17 mouse cellular contexts compared by ENCODE assay signal in genomic region chr1:39482115-39482815, GRCm38 (mm10). TPM values are rescaled to one million over a fixed set of nuclear protein-coding genes. Genes with fewer than 3 reads are reported as not detected.
DNase-seq lines count a peak whose midpoint lies in the region; ATAC-seq and TF ChIP-seq lines count a peak whose summit lies in the region.
"Had no signal": no experiment of that assay in that cellular context is flagged by ENCODE, and none has a peak within 500 bp of the region (broad histone marks: within the 10 kb centered on the region; RNA-seq: fewer than 3 reads in every experiment).

No protein-coding gene starts in this region.

- H3K4me1 ChIP-seq in hindbrain, embryonic 11.5 days (replicated peaks; ENCODE audit: control insufficient read depth, insufficient read depth, low read length) = 0 out of 2 replicates have a peak, but pooled peaks cover 3% of the 10 kb centered on the region
- peaks cover 22% of the 10 kb centered on the region for H3K4me1 ChIP-seq in hindbrain, embryonic 13.5 days (replicated peaks)
- H3K4me1 ChIP-seq in hindbrain, embryonic 16.5 days (ENCODE audit: control insufficient read depth, insufficient read depth, low read depth, low read length) = peaks cover 14% of the 10 kb centered on the region

- H3K4me3 ChIP-seq in hindbrain, embryonic 11.5 days (ENCODE audit: low read depth, low read length) = no peak overlapping the region
- H3K4me3 ChIP-seq in hindbrain, embryonic 13.5 days = no peak overlapping the region
- H3K4me3 ChIP-seq in hindbrain, embryonic 16.5 days (ENCODE audit: low read length) = no peak overlapping the region
- H3K4me3 ChIP-seq: embryonic facial prominence, embryonic 13.5 days; heart, embryonic 13.5 days; limb, embryonic 13.5 days had no signal

- DNase-seq in hindbrain, embryonic 11.5 days (ENCODE audit: low spot score) = peak; percentile 60
- DNase-seq in brain, embryonic 14.5 days (ENCODE audit: low read depth) = peak; percentile 77
- DNase-seq in frontal cortex, adult 2 months (ENCODE audit: extremely low spot score in 1 of 2, low spot score in 1 of 2) = no peak
- no peak for DNase-seq in gastrocnemius, postnatal 36 days
- no peak for DNase-seq in cerebellum, postnatal 14 days
- DNase-seq: adrenal gland, postnatal 10 days; cerebellum, adult 11 months; kidney, postnatal 10 days; lung, postnatal 36 days; thymus, postnatal 36 days had no signal

- intact Hi-C loops in gastrocnemius, postnatal 36 days (cut with DNase I) = no loop called here

- no peak for TF ChIP-seq POLR2A in brain, embryonic 14.5 days (IDR thresholded peaks at IDR 0.05; ENCODE audit: borderline replicate concordance, extremely low read depth, insufficient read depth, insufficient read length, poor library complexity, severe bottlenecking)

- ATAC-seq in hindbrain, embryonic 11.5 days (ENCODE audit: low FRiP score) = no peak
- ATAC-seq in hindbrain, embryonic 13.5 days (ENCODE audit: low FRiP score) = no peak
- ATAC-seq in hindbrain, embryonic 16.5 days = no peak
- ATAC-seq in monocyte, adult 5-6 weeks (replicated peaks; ENCODE audit: insufficient number of reproducible peaks, low FRiP score, low TSS enrichment, poor library complexity, severe bottlenecking) = peak; percentile 35; the same call in 1 of the 2 replicates
- ATAC-seq: inflammation-experienced regulatory T-cells, adult 6 months had no signal

- H3K36me3 ChIP-seq in hindbrain, embryonic 11.5 days (ENCODE audit: control insufficient read depth, insufficient read depth, low read length) = no peaks in the 10 kb centered on the region
- H3K36me3 ChIP-seq in hindbrain, embryonic 13.5 days = no peaks in the 10 kb centered on the region
- H3K36me3 ChIP-seq in hindbrain, embryonic 16.5 days (ENCODE audit: control insufficient read depth, insufficient read depth, low read length) = no peaks in the 10 kb centered on the region
- H3K36me3 ChIP-seq: embryonic facial prominence, embryonic 13.5 days; heart, embryonic 13.5 days; limb, embryonic 13.5 days had no signal

- no peak overlapping the region for H3K4me2 ChIP-seq in hindbrain, embryonic 11.5 days (replicated peaks; ENCODE audit: low read depth, low read length)
- no peak overlapping the region for H3K4me2 ChIP-seq in hindbrain, embryonic 13.5 days
- no peak overlapping the region; the same call in 1 of the 2 replicates for H3K4me2 ChIP-seq in hindbrain, embryonic 16.5 days (ENCODE audit: low read length)
- H3K4me2 ChIP-seq: embryonic facial prominence, embryonic 13.5 days; heart, embryonic 13.5 days; limb, embryonic 13.5 days had no signal

- no peaks in the 10 kb centered on the region for H3K27me3 ChIP-seq in hindbrain, embryonic 11.5 days (ENCODE audit: control insufficient read depth, insufficient read depth, low read length)
- peaks cover 3% of the 10 kb centered on the region; the same call in 1 of the 2 replicates for H3K27me3 ChIP-seq in hindbrain, embryonic 13.5 days
- H3K27me3 ChIP-seq in hindbrain, embryonic 16.5 days (replicated peaks; ENCODE audit: control insufficient read depth, insufficient read depth, low read length) = no peaks in the 10 kb centered on the region

- no peak overlapping the region for H3K9ac ChIP-seq in hindbrain, embryonic 11.5 days (ENCODE audit: low read depth, low read length)
- no peak overlapping the region for H3K9ac ChIP-seq in hindbrain, embryonic 13.5 days
- peak overlapping the region; percentile 15; the same call in 1 of the 2 replicates for H3K9ac ChIP-seq in hindbrain, embryonic 16.5 days (ENCODE audit: low read depth, low read length)
- H3K9ac ChIP-seq: embryonic facial prominence, embryonic 13.5 days; heart, embryonic 13.5 days; limb, embryonic 13.5 days had no signal

- WGBS in hindbrain, embryonic 11.5 days = 66% methylated on average over 10 of the region's 10 CpGs
- 53% methylated on average over 10 of the region's 10 CpGs for WGBS in hindbrain, embryonic 13.5 days
- 47% methylated on average over 10 of the region's 10 CpGs for WGBS in hindbrain, embryonic 16.5 days

- no peaks in the 10 kb centered on the region for H3K9me3 ChIP-seq in hindbrain, embryonic 11.5 days (ENCODE audit: control insufficient read depth, low read length)
- H3K9me3 ChIP-seq in hindbrain, embryonic 13.5 days = no peaks in the 10 kb centered on the region
- no peaks in the 10 kb centered on the region for H3K9me3 ChIP-seq in hindbrain, embryonic 16.5 days (ENCODE audit: control insufficient read depth, low read length)
- H3K9me3 ChIP-seq: embryonic facial prominence, embryonic 13.5 days; heart, embryonic 13.5 days; limb, embryonic 13.5 days had no signal

- TF ChIP-seq CTCF in brain, embryonic 14.5 days (IDR thresholded peaks at IDR 0.05; ENCODE audit: borderline replicate concordance, extremely low read depth, insufficient read depth, insufficient read length) = no peak

- no peak overlapping the region for H3K27ac ChIP-seq in hindbrain, embryonic 11.5 days (ENCODE audit: low read depth, low read length)
- H3K27ac ChIP-seq in hindbrain, embryonic 13.5 days = no peak overlapping the region
- H3K27ac ChIP-seq in hindbrain, embryonic 16.5 days (ENCODE audit: low read depth, low read length) = no peak overlapping the region
- H3K27ac ChIP-seq: embryonic facial prominence, embryonic 13.5 days; heart, embryonic 13.5 days; limb, embryonic 13.5 days had no signal

RNA-seq across cellular contexts. Expression of gene Tbc1d8, which starts 3.7 kb away (rescaled TPM):
- polyA plus RNA-seq in hindbrain, embryonic 11.5 days (2014; fragmentation: Nextera tagmentation; extraction: Ambion mirVana) = 5.3 and 6.5 TPM in 2 replicates
- 8.2 and 8.5 TPM in 2 replicates for polyA plus RNA-seq in hindbrain, embryonic 13.5 days (2015; fragmentation: Nextera tagmentation; extraction: Ambion mirVana)
- polyA plus RNA-seq in brain, embryonic 14.5 days (2012; rRNA removed) = 12.6 and 12.8 TPM in 2 replicates
- polyA plus RNA-seq in hindbrain, embryonic 16.5 days (2015; fragmentation: Nextera tagmentation; extraction: Ambion mirVana) = 9.9 and 12.3 TPM in 2 replicates
- total RNA-seq in monocyte, adult 5-6 weeks (2017) = 39.0 to 79.2 TPM (median 41.9 TPM) in 3 replicates
- 20.7 and 20.9 TPM in 2 replicates for polyA plus RNA-seq in frontal cortex, adult 2 months (2012; rRNA removed)
- 1 to 10 TPM; 6.3 to 7.8 TPM for total RNA-seq in gastrocnemius, postnatal 36 days (2021)

RNA-seq across cellular contexts. Expression of gene Cnot11, which starts 52.5 kb away (rescaled TPM):
- polyA plus RNA-seq in hindbrain, embryonic 11.5 days (2014; fragmentation: Nextera tagmentation; extraction: Ambion mirVana) = 29.1 and 29.6 TPM in 2 replicates
- polyA plus RNA-seq in hindbrain, embryonic 13.5 days (2015; fragmentation: Nextera tagmentation; extraction: Ambion mirVana) = 13.8 and 15.7 TPM in 2 replicates
- polyA plus RNA-seq in brain, embryonic 14.5 days (2012; rRNA removed) = 23.5 and 27.7 TPM in 2 replicates
- 11.3 and 11.4 TPM in 2 replicates for polyA plus RNA-seq in hindbrain, embryonic 16.5 days (2015; fragmentation: Nextera tagmentation; extraction: Ambion mirVana)
- total RNA-seq in monocyte, adult 5-6 weeks (2017) = 23.9 to 27.3 TPM (median 24.0 TPM) in 3 replicates
- 19.4 and 19.9 TPM in 2 replicates for polyA plus RNA-seq in frontal cortex, adult 2 months (2012; rRNA removed)
- 10 to 100 TPM; 14.9 to 17.0 TPM for total RNA-seq in gastrocnemius, postnatal 36 days (2021)

Comparison
In these comparisons a context has a peak if more than half of its experiments do, and no peak if none do; other contexts are left out.
1. DNase-seq: peak in hindbrain, embryonic 11.5 days (single experiment) and brain, embryonic 14.5 days (single experiment); none in frontal cortex, adult 2 months (0 of 2), gastrocnemius, postnatal 36 days (0 of 2) and cerebellum, postnatal 14 days (0 of 2).